Mouse (Mus musculus) intestine, embryonic 16.5 days (tissue): Measurements from ENCODE around the gene Cib4. TPM values are rescaled to one million over a fixed set of nuclear protein-coding genes. Genes with fewer than 3 reads are reported as not detected.

ENCODE experiments used
- ATAC-seq: fragments of 200-750 bp; cut with Nextera tagmentation; 2 replicates; pipeline ENCODE4 v1.8.0; 2017; ENCODE audit warnings: moderate TSS enrichment, moderate library complexity
- H3K27ac ChIP-seq: fragments of 300-500 bp; sonication (generic); 2 replicates; pipeline ENCODE4 v1.5.1; 2014; ENCODE audit warnings: mild to moderate bottlenecking, low read length
- H3K27me3 ChIP-seq: fragments of 300-500 bp; sonication (generic); replicated peaks from 2 replicates; pipeline ENCODE4 v1.6.1; 2014; ENCODE audit warnings: low read length, control low read depth, mixed read lengths; ENCODE audit not compliant: control insufficient read depth, insufficient read depth
- H3K36me3 ChIP-seq: fragments of 300-500 bp; sonication (generic); 2 replicates; pipeline ENCODE4 v1.6.1; 2014; ENCODE audit warnings: low read length, control low read depth; ENCODE audit not compliant: control insufficient read depth, insufficient read depth
- H3K4me1 ChIP-seq: fragments of 300-500 bp; sonication (generic); 2 replicates; pipeline ENCODE4 v1.6.1; 2014; ENCODE audit warnings: low read length, control low read depth, mixed read lengths; ENCODE audit not compliant: control insufficient read depth, insufficient read depth
- H3K4me2 ChIP-seq: fragments of 300-500 bp; sonication (generic); 2 replicates; pipeline ENCODE4 v1.6.1; 2014; ENCODE audit warnings: low read depth, low read length, control low read depth
- H3K4me3 ChIP-seq: fragments of 300-500 bp; sonication (generic); 2 replicates; pipeline ENCODE4 v1.5.1; 2014; ENCODE audit warnings: mild to moderate bottlenecking, low read length
- H3K9ac ChIP-seq: fragments of 300-500 bp; sonication (generic); 2 replicates; pipeline ENCODE4 v1.6.1; 2014; ENCODE audit warnings: low read depth, low read length
- H3K9me3 ChIP-seq: fragments of 300-500 bp; sonication (generic); 2 replicates; pipeline ENCODE4 v1.6.1; 2016; ENCODE audit warnings: low read length, control low read depth; ENCODE audit not compliant: control insufficient read depth
- WGBS: fragments of 180-500 bp; shearing (Covaris S2); extraction: QIAGEN DNeasy Blood & Tissue Kit; methylation state at CpG from one replicate; pipeline ENCODE4 v1.1.7; 2014; 5-methylcytosine and 5-hydroxymethylcytosine counted together
- polyA plus RNA-seq: library from polyadenylated mRNA; unstranded; fragments of >200 nt; fragmentation: Nextera tagmentation; extraction: Ambion mirVana; gene quantifications from 2 replicates; pipeline ENCODE4 v1.2.1, GENCODE M21; 2015

Gene Cib4
- polyA plus RNA-seq, 1 experiment from 2014 or later, result not detected

DNA sequence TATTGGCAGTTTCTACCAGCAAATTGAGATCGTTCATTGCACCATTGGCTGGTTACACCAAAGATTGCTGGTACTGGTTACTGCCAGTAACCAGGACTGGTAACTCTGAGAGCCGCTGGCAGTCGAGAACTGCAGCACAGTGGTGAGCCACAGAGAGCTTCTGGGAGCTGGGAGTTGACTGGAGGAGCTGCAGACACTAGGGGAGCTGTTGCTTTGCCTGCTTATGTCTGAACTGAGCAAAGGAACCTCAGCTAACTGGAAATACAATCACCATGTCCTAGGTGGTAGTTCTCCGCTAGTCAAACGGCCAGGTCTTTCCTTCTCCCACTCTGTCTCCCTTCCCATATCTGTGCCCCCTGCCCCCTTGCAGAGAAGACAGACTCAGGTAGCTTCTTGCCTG lies 103.4 kb downstream of the Cib4 start:
- H3K27ac ChIP-seq, result no peak overlapping the region
- 70% methylated on average over 5 of the region's 5 CpGs for WGBS

GRCm38 (mm10) chr5:30440308-30440906 lies 105.2 kb downstream of the Cib4 start:
- Histone ChIP-seq H3K27ac (no peak overlapping the region), H3K9ac (no peak overlapping the region), H3K9me3 (no peaks in the 10 kb centered on the region), H3K27me3 (no peaks in the 10 kb centered on the region), H3K4me3 (no peak overlapping the region), H3K4me2 (no peak overlapping the region), H3K36me3 (no peaks in the 10 kb centered on the region), H3K4me1 (no peaks in the 10 kb centered on the region)
- 84% methylated on average over 8 of the region's 8 CpGs for WGBS
- ATAC-seq, result no peak

More for the DNA sequence above, 103.4 kb downstream of the Cib4 start:
- ATAC-seq, result no peak
- no peaks in the 10 kb centered on the region for H3K27me3 ChIP-seq
- H3K4me1 ChIP-seq, result no peaks in the 10 kb centered on the region
- no peak overlapping the region for H3K4me2 ChIP-seq
- no peak overlapping the region for H3K4me3 ChIP-seq
- no peaks in the 10 kb centered on the region for H3K9me3 ChIP-seq
- H3K9ac ChIP-seq, result no peak overlapping the region
- H3K36me3 ChIP-seq, result no peaks in the 10 kb centered on the region

- Histone ChIP-seq H3K36me3 (no peaks in the 10 kb centered on the region), H3K9me3 (no peaks in the 10 kb centered on the region), H3K27me3 (no peaks in the 10 kb centered on the region), H3K4me2 (no peak overlapping the region), H3K4me3 (no peak overlapping the region), H3K9ac (no peak overlapping the region), H3K27ac (no peak overlapping the region), H3K4me1 (no peaks in the 10 kb centered on the region)
- WGBS, result 51% methylated on average over 2 of the region's 2 CpGs
- no peak for ATAC-seq
Measured at GRCm38 (mm10) chr5:30438931-30439330, 106.7 kb downstream of the Cib4 start.

Other genes with a start within 250 kb of the Cib4 start
- gene Otof, start 83.9 kb downstream of the Cib4 start, polyA plus RNA-seq, result 0.53 and 0.60 TPM in 2 replicates
- gene 1700001C02Rik, start 79.8 kb downstream of the Cib4 start, polyA plus RNA-seq, result not detected in 2 replicates
- 8.7 and 12.2 TPM in 2 replicates for gene Kcnk3, start 42.3 kb upstream of the Cib4 start, polyA plus RNA-seq
- 50.2 and 56.3 TPM in 2 replicates for gene Slc35f6, start 102.1 kb upstream of the Cib4 start, polyA plus RNA-seq
- 166 and 186 TPM in 2 replicates for gene Cenpa, start 120.9 kb upstream of the Cib4 start, polyA plus RNA-seq
- gene Dpysl5, start 165.7 kb upstream of the Cib4 start, polyA plus RNA-seq, result 5.7 and 6.1 TPM in 2 replicates